Mouse (Mus musculus) midbrain, embryonic 14.5 days (tissue): ENCODE data around the gene Vps53. TPM values are rescaled to one million over a fixed set of nuclear protein-coding genes. Genes with fewer than 3 reads are reported as not detected.

Source experiments
- ATAC-seq: fragments of 200-750 bp; cut with Nextera tagmentation; 2 replicates; pipeline ENCODE4 v1.8.0; 2017; ENCODE audit warnings: moderate number of reproducible peaks, moderate library complexity; ENCODE audit not compliant: low FRiP score, low TSS enrichment
- DNase-seq: peaks from one replicate; pipeline ENCODE4 v3.0.0-alpha.2; 2015
- H3K27ac ChIP-seq: fragments of 300-500 bp; sonication (generic); replicated peaks from 2 replicates; pipeline ENCODE4 v1.5.1; 2014; ENCODE audit warnings: mild to moderate bottlenecking, low read depth, low read length, moderate library complexity
- H3K27me3 ChIP-seq: fragments of 300-500 bp; sonication (generic); 2 replicates; pipeline ENCODE4 v1.6.1; 2014; ENCODE audit warnings: low read length, control low read depth, mixed read lengths; ENCODE audit not compliant: control insufficient read depth, insufficient read depth
- H3K36me3 ChIP-seq: fragments of 300-500 bp; sonication (generic); 2 replicates; pipeline ENCODE4 v1.6.1; 2014; ENCODE audit warnings: low read length, control low read depth; ENCODE audit not compliant: control insufficient read depth, insufficient read depth
- H3K4me1 ChIP-seq: fragments of 300-500 bp; sonication (generic); 2 replicates; pipeline ENCODE4 v1.6.1; 2014; ENCODE audit warnings: mild to moderate bottlenecking, antibody characterized with exemption, low read length, control low read depth; ENCODE audit not compliant: control insufficient read depth, insufficient read depth
- H3K4me2 ChIP-seq: fragments of 300-500 bp; sonication (generic); 2 replicates; pipeline ENCODE4 v1.6.1; 2014; ENCODE audit warnings: mild to moderate bottlenecking, low read length, moderate library complexity
- H3K4me3 ChIP-seq: fragments of 300-500 bp; sonication (generic); replicated peaks from 2 replicates; pipeline ENCODE4 v1.5.1; 2014; ENCODE audit warnings: low read depth, low read length
- H3K9ac ChIP-seq: fragments of 300-500 bp; sonication (generic); replicated peaks from 2 replicates; pipeline ENCODE4 v1.6.1; 2014; ENCODE audit warnings: mild to moderate bottlenecking, low read length, moderate library complexity
- H3K9me3 ChIP-seq: fragments of 300-500 bp; sonication (generic); 2 replicates; pipeline ENCODE4 v1.6.1; 2016; ENCODE audit warnings: low read length, control low read depth, mixed read lengths; ENCODE audit not compliant: control insufficient read depth
- WGBS: fragments of 180-500 bp; shearing (Covaris S2); extraction: QIAGEN DNeasy Blood & Tissue Kit; methylation state at CpG from one replicate; pipeline ENCODE4 v1.1.7; 2014; 5-methylcytosine and 5-hydroxymethylcytosine counted together
- polyA plus RNA-seq: library from polyadenylated mRNA; unstranded; fragments of >200 nt; fragmentation: Nextera tagmentation; extraction: Ambion mirVana; gene quantifications from 2 replicates; pipeline ENCODE4 v1.2.1, GENCODE M21; 2014

The Vps53 gene
- polyA plus RNA-seq, 1 experiment from 2014 or later: 66.8 TPM

DNA sequence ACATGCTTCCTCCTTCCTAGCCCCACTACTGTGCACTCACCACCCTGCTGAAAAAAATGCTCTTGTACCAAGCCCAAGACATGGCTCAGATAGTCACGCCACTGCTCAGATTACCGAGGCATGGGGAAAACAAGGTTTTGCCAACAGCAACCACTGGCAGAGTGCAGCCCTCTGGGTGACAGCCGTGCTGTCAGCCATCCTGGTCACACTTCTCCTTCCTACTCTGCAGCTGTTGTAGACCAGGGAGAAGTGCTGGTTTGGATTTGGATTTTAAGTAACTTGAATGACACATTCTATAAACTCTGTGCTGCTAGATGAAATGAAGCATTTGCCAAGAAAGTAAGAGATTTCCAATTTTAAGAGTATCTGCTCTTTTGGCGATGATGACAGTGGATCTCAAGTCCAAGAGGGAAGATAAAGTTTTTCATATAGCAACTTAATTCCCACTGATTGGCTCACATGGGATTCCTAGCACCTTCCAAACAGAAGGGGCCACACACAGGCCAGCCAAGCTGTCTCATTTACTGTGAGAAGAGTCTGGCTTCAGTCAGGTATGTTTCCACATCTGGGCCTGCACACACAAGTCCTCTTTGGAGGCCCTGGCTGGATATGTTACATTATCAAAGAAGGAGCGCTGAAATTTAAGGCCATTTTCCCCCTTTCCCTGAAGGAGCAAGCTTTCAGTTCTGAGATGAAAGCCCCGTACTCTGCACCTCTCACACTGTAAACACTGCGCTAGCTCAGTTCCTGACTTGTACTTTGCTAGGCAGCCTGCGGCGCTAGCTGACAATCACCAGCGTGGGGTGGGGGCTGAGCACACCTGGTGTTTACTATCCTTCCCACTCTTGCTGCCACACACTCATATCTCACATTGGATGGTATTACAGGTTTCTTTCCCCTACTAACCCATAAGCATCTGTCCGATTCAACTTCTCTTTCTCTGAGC is 72.6 kb downstream of the Vps53 start:
- peaks cover 39% of the 10 kb centered on the region for H3K36me3 ChIP-seq
- H3K27me3 ChIP-seq: no peaks in the 10 kb centered on the region
- H3K9me3 ChIP-seq: no peaks in the 10 kb centered on the region
- 91% methylated on average over 11 of the region's 11 CpGs for WGBS
- no peak overlapping the region for H3K4me3 ChIP-seq
- H3K9ac ChIP-seq: no peak overlapping the region
- H3K4me1 ChIP-seq: no peaks in the 10 kb centered on the region
- no peak for DNase-seq
- no peak overlapping the region for H3K27ac ChIP-seq
- H3K4me2 ChIP-seq: no peak overlapping the region
- no peak for ATAC-seq

DNA sequence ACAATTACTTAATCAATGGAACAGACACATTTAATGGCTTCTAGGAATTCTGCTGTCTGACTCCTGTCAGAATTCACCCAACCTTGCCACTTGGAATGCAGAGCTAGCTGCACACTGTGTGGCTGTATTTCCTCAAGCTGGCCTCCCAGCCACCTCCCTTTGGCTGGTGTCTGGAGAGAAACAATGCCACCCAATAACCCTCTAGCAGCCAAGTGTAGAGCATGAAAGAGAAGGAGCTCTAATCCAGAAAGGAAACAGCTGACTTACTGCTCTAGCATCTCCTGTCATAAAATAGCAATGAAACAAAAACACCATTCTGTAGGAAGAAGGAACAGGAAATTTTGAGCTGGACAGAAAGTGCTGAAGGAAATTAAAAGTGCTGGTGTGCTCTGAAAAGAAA is 78.3 kb downstream of the Vps53 start:
- Histone ChIP-seq H3K4me2 (no peak overlapping the region), H3K9me3 (no peaks in the 10 kb centered on the region), H3K27me3 (no peaks in the 10 kb centered on the region), H3K9ac (no peak overlapping the region), H3K36me3 (peaks cover 51% of the 10 kb centered on the region), H3K4me1 (no peaks in the 10 kb centered on the region), H3K4me3 (no peak overlapping the region), H3K27ac (no peak overlapping the region)
- ATAC-seq (no peak), DNase-seq (no peak)

DNA sequence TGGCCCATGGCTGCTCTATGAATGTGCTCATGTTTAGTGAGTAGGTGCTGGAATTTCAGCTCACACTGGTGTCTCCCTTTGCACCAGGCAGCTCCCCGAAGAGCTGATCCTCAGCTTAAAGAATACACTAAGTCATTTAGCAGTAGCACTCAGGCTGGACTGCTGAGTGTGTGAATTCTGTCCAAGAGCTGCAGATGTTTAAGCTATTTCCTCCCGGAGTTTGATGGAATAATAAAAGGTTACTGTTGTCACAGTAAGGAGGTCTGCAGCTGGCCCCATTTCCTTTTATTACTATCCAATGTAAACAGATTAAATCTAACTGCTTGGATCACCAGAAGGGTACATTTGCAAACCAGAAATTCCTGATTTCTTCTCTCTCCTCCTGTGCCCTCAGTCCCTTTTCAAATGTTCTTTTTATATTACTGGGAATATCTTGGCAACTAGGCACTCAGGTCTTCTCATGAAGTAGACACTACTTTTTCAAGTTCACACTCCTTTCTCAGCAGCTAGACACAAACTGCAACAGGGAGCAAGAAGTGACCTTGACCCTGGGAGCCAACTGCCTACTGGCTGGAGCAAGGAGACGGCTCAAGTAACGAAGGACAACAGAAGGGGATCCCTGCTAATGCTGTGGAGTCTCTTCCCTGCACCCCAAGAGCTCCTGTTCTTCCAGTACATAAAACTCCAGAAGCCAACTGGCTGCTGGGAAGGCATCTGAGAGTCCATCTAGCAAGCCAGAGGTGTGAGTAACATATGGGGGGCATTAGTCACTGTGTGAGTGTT is 80.1 kb downstream of the Vps53 start:
- Histone ChIP-seq H3K27ac (no peak overlapping the region), H3K4me2 (no peak overlapping the region), H3K4me1 (no peaks in the 10 kb centered on the region), H3K36me3 (peaks cover 44% of the 10 kb centered on the region), H3K27me3 (no peaks in the 10 kb centered on the region), H3K9ac (no peak overlapping the region), H3K9me3 (no peaks in the 10 kb centered on the region), H3K4me3 (no peak overlapping the region)
- WGBS: 87% methylated on average over 4 of the region's 4 CpGs
- ATAC-seq (no peak), DNase-seq (no peak)

DNA sequence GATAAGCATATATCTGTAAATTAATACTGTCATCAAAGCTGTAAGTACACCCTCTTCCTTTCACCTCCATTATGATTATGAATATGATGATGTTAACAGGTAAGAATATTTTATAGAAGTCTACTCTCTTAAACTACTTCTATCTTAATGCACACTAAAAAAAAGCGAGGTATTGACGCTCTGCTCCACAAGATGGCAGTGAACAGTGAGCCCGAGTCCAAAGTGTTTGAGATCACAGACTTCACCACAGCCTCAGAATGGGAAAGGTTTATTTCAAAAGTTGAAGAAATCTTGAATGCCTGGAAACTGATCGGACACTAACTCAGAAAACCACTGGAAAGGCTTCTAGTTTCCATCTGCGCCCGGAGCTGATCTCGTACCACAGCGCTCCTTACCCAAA is 85.8 kb downstream of the Vps53 start:
- H3K36me3 ChIP-seq: peaks cover 35% of the 10 kb centered on the region
- no peak overlapping the region for H3K9ac ChIP-seq
- no peaks in the 10 kb centered on the region for H3K27me3 ChIP-seq
- no peak for DNase-seq
- no peak overlapping the region for H3K4me2 ChIP-seq
- no peak overlapping the region for H3K4me3 ChIP-seq
- no peaks in the 10 kb centered on the region for H3K9me3 ChIP-seq
- 88% methylated on average over 8 of the region's 8 CpGs for WGBS
- no peak for ATAC-seq
- H3K4me1 ChIP-seq: no peaks in the 10 kb centered on the region
- no peak overlapping the region for H3K27ac ChIP-seq

DNA sequence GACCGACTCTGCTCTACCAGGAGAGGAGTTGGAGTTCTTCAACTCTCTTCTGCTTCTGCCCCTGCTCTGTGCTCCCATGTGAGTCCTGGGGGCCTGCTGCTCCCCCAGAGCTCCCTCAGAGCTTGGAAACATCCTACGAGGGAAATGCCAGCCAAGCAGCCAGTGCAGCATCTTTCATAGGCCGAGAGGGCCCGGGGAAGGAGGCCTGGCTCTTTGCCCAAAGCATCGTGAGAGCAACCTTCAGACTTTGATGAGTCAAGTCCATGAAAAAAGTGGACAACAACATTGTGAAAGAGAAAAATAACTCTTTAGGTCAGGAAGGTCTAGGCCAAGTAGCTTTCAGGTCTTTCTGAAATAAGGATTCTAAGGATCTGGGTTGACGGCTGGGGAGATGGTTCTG is 89.7 kb downstream of the Vps53 start:
- Histone ChIP-seq H3K4me3 (no peak overlapping the region), H3K27me3 (no peaks in the 10 kb centered on the region), H3K36me3 (peaks cover 38% of the 10 kb centered on the region), H3K9ac (no peak overlapping the region), H3K27ac (no peak overlapping the region), H3K9me3 (no peaks in the 10 kb centered on the region), H3K4me1 (no peaks in the 10 kb centered on the region), H3K4me2 (no peak overlapping the region)
- ATAC-seq: no peak
- 89% methylated on average over 6 of the region's 6 CpGs for WGBS
- no peak for DNase-seq

DNA sequence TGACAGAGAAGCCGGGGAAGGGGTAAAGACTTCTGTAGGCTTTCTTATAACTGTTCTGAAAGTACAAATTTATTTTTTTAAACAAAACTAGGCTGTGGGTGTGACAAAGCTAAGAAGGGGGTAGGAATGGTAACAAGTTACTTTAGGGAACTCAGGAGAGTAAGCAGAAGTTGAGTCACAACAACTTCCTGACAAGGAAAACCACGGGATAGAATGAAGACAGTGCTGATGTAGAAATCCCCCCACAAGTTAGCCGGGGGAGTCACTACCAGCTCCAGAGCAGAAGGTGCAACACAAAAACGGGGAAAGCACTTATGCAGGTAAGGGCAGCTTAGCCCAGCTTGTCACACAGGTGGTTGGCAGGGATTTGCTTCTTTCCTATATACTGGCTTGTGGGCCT is 90.9 kb downstream of the Vps53 start:
- no peak overlapping the region for H3K9ac ChIP-seq
- no peaks in the 10 kb centered on the region for H3K9me3 ChIP-seq
- H3K27ac ChIP-seq: no peak overlapping the region
- peaks cover 38% of the 10 kb centered on the region for H3K36me3 ChIP-seq
- H3K4me3 ChIP-seq: no peak overlapping the region
- 87% methylated on average over 4 of the region's 4 CpGs for WGBS
- H3K4me2 ChIP-seq: no peak overlapping the region
- DNase-seq: no peak
- no peaks in the 10 kb centered on the region for H3K27me3 ChIP-seq
- ATAC-seq: no peak
- no peaks in the 10 kb centered on the region for H3K4me1 ChIP-seq

DNA sequence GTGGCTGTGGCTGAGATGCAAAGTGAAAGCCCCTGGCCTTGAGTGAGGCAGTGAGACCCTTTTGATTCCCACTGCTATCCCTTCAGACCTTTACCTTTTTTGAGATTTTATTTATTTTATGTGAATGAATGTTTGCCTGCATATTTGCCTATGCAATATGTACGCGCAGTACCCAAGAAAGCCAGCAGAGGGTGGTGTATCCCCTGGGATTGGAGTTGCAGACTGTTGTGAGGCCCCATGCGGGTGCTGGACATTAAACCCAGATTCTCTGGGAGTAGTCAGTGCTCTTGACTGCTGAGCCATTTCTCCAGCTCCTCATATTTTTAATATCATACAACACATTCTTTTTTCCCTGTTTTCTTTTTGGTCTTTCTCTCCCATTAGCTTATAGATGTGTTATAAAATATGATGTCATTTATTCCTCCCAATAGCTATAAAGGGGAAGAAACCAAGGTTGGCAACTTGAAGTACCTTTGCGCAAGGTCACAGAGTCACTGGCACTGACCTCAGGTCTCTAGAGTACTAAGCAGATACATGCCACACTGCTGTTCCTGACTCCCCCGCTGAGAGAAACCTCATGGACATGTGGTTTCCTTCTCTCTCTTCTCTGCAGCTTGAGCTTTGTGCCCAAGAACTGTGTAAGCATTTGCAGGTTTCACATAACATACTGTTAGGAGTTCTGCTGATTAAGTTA is 93.4 kb downstream of the Vps53 start:
- DNase-seq (peak; percentile 57), ATAC-seq (no peak)
- WGBS: 67% methylated on average over 5 of the region's 5 CpGs
- Histone ChIP-seq H3K36me3 (peaks cover 36% of the 10 kb centered on the region), H3K4me3 (no peak overlapping the region), H3K9ac (no peak overlapping the region), H3K27ac (no peak overlapping the region), H3K27me3 (no peaks in the 10 kb centered on the region), H3K9me3 (no peaks in the 10 kb centered on the region), H3K4me2 (no peak overlapping the region), H3K4me1 (no peaks in the 10 kb centered on the region)

DNA sequence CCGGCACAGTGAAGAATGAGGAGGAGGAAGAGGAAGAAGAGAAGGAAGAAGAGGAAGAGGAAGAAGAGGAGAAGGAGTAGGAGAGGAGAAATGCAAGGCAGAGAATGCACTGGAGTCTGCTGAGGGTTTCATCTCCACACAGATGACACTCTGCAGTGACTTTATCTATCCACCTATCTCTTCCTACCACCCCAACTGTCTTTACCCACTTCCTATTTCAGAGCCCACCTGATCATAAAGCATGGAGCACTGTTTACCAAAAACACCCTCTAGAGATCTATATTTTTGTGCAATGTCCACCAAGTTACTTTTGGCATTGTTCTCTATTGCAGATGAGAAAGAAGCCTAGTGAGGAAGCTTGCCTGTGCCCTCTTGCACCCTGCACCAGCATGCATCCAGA is 94.5 kb downstream of the Vps53 start:
- no peak overlapping the region for H3K9ac ChIP-seq
- no peaks in the 10 kb centered on the region for H3K9me3 ChIP-seq
- H3K36me3 ChIP-seq: peaks cover 41% of the 10 kb centered on the region
- H3K27ac ChIP-seq: no peak overlapping the region
- H3K4me3 ChIP-seq: no peak overlapping the region
- H3K4me2 ChIP-seq: no peak overlapping the region
- 100% methylated on average over 1 of the region's 1 CpGs for WGBS
- no peaks in the 10 kb centered on the region for H3K27me3 ChIP-seq
- no peaks in the 10 kb centered on the region for H3K4me1 ChIP-seq
- no peak for DNase-seq
- ATAC-seq: no peak
